Mouse (Mus musculus) olfactory bulb, adult 2 months (tissue): Measurements from ENCODE around the gene Srgap2.

Experiments
- CTCF ChIP-seq: fragments of 200-500 bp; IDR thresholded peaks from 2 replicates; pipeline ENCODE4 v1.5.1; 2012; ENCODE audit warnings: low read depth, mild to moderate bottlenecking, low read length, moderate library complexity; ENCODE audit not compliant: insufficient read depth
- POLR2A ChIP-seq: fragments of 200-500 bp; IDR thresholded peaks from 2 replicates; pipeline ENCODE4 v1.6.1; 2012; ENCODE audit warnings: mild to moderate bottlenecking, low read depth, low read length, moderate library complexity; ENCODE audit not compliant: insufficient read depth

GRCm38 (mm10) chr1:131349993-131350510 is 177.1 kb downstream of the Srgap2 start:
- TF ChIP-seq POLR2A: no peak
- TF ChIP-seq CTCF: no peak
